Mouse (Mus musculus) c-Kit-positive CD71-positive TER-119-positive erythroid progenitor cells, embryonic 14.5 days (primary cell): ENCODE measurements around the gene Nfasc.
A peak's percentile ranks its signal among the peaks of the same experiment; 100 is the strongest.

Experiments
- DNase-seq: peaks from one replicate; pipeline ENCODE4 v3.0.0-alpha.2; 2013; ENCODE audit warnings: low spot score

Gene Nfasc

DNA sequence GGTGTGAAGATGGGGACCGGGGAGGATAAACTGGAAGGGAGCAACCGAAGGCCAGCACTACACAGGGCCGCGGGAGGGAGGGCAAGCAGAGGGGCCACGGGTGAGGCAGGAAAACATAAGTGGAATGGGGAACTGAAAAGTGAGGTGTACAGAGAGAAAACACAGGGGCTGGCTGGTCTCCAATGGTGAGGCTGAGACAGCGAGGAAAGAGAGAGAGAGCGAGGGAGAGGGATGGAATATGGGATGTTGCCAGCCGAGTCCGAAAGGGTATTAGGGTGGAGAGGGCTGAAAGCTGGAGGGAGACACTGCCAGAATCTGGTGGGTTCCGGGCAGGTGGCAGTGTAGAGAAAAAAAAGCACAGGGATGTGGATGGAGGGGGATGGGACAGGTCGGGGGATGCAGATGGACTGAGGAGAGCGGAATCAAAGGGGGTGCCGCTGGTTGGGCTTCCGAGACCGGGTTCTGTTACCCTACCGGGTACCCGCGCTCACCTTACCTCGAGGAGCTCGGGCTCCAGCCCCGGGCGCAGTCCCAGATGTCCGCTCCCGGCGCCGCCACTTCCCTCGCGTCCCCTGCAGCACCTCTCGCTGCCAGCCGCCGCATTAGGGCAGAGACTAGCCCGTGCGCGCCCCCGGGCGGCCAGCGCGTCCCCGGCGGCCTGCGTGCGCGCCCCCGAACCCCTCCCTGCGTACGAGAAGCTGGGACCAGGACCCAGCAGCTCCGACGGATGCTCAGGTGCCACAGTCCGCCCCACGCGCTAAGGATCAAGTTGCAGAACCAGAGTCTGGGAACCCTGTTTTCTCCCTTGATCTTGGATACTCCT lies at the start of gene Nfasc:
Gene Nfasc (minus strand): TSS at position 623 of the 823 bp plus-strand sequence.
- no peak for DNase-seq

DNA sequence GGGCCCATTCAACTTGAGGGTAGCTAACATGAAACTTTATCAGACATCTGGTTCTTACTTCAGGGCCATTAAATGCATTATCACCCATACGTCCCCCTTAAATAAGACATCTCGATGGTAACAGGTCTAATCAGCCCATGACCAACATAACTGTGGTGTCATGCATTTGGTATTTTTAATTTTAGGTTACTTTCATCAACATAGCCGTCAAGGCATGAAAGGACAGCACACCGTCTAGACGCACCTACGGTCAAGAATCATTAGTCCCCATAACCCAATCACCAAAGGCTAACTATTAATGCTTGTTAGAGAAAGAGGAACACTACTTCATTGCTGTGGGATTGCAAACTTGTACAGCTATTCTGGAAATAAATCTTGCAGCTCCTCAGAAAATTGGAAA lies 49.5 kb upstream of the Nfasc start:
- no peak for DNase-seq

- no peak for DNase-seq
These were observed 45.3 kb upstream of the Nfasc start for GRCm38 (mm10) chr1:132786866-132787265.

DNA sequence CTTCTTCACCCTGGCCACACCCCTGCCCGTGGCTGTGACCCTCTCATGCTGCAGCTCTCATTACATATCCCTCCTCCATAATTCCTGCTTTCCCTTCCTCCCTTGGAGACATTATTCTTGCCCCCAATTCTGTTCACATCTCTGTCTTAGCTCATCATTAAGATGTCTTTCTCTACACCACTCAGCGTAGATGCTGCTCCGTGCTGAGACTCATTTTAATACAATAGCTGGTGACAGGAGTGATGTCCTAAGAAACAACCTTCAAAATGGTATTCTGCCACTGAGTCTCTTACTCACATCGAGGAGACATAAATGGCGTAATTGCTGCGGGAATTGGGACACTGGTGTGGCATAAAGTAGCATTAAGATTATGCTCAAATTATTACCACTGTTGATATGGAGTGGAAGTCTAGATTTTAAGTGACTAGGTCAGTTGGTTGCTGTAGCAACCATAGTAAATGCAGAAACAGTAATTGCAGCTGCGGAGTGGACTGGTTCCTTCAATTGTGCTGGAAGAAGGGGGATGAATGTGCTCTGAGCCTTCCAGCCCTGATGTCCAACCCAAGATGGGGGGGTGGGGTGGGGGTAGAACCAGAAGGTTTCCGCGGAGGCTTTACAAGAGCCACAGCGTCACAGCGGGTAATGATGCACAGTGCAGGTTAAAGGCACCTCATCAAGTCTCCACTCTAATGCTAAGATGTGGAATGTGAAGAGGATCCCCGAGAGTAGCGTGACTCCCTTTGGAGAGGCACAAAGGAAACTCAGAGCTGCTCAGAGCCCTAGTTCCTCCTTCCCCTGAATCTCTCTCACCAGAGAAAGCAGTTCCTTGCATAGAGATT lies 40.2 kb upstream of the Nfasc start:
- DNase-seq: no peak

DNA sequence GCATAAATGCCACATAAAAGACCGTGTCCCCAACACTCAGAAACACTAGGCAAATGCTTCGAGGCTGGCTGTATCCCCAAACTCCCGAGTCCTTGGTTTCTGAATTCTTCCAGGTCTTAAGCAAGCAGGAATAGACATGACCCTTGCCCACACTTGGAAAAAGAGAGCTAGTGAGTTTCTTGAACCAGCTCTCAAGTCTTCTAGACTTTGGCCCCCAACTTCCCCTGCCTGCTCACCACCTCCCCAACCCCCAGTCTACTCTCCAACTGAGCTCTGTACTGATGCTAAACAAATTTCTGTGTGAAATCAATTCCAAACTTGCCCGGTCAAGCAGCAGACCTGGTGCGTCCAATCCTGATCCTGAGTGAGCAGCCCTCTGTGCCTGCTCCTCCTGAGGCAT lies 39.4 kb upstream of the Nfasc start:
- no peak for DNase-seq

DNA sequence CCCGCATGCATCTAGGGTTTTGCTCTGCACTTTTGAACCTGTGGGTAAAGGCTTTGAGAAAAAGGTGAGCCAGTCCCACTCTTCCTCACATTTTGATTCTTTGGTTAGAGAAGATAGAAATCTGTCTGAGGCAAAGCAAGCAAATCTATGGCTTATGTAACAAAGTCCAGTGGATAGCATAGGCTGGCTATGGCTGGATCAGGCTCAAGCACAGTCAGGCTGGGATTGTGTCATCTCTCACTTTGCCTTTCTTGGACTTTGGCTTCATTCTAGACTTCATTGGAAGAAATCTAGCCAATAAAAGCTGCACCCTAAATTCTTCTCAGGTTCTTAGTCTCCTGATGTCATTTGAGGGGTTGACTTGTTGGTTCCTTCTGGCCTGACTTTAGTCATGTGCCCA lies 38.7 kb upstream of the Nfasc start:
- no peak for DNase-seq

DNA sequence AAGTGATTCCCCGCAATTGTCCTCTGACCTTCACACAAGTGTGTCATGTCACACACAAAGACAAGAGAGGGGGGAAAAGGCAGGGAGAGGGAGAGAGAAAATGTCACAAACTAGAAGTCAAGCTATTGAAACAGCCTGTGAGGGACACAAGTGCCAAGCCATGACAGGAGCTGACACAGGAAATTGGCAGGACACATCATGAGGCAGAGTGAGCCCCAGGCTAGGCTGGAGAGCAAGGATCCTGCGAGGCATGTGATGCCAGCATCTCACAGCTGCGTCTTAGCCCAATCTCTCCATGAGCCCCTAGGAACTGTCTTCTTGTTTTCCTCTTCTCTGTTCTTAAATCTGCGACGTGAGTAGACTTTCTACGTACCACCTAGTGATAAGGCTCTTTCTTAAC lies 33.4 kb upstream of the Nfasc start:
- DNase-seq: no peak

GRCm38 (mm10) chr1:132771377-132771776 lies 29.8 kb upstream of the Nfasc start:
- peak; percentile 19 for DNase-seq

GRCm38 (mm10) chr1:132769559-132769958 lies 28.0 kb upstream of the Nfasc start:
- DNase-seq: no peak

DNA sequence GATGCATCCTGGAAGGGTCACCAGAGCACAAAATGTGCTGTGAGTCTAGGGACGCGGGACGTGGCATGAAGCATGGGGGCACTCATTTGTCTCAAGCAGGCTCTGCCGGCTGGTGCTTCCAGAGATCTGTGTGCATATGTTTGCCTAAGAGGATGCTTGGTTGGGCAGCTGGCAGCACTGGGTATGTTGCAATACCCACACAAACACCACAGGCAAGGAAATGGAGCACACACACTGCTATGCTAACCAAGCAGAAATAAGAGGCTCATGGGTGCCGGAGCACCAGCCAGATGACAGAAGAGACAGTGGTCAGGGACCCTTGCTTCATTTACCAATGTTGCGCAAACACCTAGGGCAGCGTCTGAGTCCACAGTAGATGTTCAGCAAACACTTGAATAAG lies 25.8 kb upstream of the Nfasc start:
- DNase-seq: no peak

- no peak for DNase-seq
These were observed 24.5 kb upstream of the Nfasc start for GRCm38 (mm10) chr1:132765887-132766651.

- DNase-seq: no peak
These were observed 23.6 kb upstream of the Nfasc start for GRCm38 (mm10) chr1:132765222-132765621.

GRCm38 (mm10) chr1:132759390-132759789 lies 17.8 kb upstream of the Nfasc start:
- no peak for DNase-seq

- DNase-seq: peak; percentile 9
These were observed 17.2 kb upstream of the Nfasc start for GRCm38 (mm10) chr1:132758656-132759370.

DNA sequence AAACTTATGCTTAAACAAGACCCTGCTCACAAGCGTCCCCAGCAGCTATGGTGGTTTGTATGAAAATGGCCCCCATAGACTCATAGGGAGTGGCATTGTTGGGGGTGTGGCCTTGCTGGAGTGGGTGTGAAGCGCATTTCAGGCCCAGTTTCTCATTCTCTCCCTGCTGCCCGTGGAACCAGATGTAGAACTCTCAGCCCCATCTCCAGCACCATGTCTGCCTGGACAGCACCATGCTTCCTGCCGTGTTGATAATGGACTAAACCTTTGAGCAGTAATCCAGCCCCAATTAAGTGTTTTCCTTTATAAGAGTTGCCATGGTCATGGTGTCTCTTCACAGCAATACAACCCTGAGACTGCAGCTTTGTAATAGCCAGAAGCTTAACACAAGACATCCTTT lies 13.6 kb upstream of the Nfasc start:
- DNase-seq: no peak

DNA sequence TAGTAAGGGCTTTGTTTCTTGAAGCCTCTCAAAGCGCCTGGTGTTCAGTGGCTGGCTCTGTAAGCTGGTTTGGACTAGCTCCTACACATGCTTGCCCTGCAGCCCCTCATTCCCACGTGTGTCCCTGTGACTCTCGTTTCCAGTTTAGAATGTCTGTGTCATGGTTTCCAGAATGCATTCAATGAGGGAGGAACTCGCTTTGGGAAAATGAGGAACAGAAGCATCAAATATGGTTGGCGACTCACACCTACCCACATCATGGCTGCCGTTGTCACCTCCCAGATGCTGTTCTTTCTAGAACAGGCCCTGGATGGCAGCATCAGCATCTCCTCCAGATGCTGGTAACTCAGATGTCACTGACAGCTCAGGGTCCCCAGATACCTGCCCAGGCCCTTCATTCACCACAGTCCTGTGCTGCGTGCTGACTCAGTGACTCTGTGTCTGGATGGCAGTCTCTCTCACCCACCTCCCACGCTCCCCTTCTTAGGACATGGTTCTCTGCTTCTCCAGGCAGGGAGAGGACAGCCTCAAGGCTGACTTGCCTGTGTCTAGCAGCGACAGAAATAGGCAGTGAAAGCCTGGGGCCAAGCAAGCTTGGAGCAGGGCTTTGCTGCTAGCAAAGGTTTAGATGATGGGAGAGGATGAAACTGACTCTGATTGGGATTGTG lies 7.8 kb upstream of the Nfasc start:
- DNase-seq: no peak

DNA sequence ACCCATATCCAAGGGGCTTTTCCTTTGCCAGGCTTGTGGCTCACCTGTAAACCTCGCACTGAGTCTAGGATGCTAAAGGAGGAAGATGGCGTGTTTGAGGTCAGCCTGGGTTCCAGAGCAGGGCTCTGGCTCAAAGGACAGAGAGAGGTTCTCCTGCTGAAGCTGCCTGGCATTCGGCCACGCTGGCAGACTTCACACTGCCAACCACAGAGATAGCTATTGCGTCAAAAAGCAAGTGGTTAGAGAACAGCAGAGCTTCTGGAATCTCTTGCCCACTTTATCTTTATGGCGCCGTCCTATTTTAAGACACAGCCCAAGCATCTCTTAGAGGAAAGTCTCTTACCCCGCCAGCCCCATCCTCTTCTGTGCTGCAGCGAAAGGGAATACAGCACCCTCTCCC lies 4.7 kb upstream of the Nfasc start:
- DNase-seq: no peak

DNA sequence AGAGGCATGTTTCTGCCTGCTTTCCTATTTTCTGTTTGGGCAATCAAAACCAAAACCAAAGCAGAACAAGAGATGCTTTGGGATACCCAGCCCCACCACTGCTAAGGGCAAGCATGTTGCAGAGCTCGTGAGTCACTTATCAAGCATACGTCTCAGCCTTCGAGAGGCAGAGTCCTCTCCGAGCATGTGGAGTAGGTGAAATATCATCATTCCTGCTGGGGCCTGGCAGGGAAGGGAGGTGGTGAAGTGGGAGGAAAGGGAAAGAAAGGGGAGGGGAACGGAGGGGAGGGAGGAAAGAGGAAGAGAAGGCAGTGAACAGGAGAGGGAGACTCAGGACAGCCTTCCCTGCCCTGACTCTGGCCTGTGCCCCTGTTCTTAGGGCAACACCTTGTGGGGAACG lies 4.0 kb upstream of the Nfasc start:
- DNase-seq: no peak

DNA sequence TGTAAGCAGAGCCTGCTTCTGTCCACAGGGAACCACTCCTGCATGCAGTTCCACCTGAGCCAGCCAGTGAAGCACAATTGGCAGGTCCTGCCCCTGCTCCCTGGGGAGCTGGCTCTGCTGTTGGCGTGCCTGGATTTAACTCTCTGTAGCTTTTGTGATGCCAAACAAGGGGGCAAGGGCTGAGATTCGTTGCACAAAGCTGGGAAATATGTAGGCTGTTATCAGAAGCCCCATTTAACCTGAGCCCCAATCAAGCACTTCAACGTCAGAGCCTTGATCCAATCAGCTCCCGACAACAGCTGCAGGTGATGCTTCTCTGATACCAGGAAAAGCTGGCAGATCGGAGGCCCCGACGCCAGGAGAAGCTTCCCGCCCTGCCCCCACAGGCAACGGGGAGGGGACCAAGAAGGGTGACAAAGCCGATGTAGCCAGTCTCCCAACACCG lies 2.5 kb downstream of the Nfasc start:
- DNase-seq: no peak

GRCm38 (mm10) chr1:132736171-132736570 lies 5.4 kb downstream of the Nfasc start:
- DNase-seq: no peak

DNA sequence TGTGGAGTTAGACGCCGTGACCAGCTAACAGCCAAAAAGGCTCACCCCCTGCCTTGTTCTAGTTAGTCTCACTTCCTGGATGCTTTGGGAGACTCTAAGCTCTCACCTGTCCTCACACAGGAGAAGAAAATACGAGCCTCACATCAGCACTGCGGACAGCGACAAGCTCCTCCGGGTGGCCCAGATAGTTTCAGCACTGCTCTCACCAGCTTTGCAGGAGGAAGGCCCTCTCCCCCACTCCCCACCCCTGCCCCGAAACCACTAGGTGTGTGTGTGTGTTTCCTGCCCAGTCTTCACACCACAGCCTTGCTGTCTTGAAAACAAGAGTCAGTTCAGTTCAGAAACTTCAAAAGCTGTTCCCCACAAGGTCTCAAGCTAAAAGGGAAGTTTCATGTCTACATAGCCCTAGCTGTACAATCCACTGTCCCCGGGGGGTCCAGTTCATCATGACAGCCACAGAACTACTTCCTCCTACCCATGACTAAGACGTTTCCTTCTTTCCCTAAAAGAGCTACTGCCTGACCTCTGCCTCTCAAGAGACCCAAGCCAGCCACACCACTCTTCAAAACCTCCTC lies 7.6 kb downstream of the Nfasc start:
- DNase-seq: no peak
